Mouse (Mus musculus) limb, embryonic 13.5 days (tissue): ENCODE results near the gene Kcmf1. TPM values are rescaled to one million over a fixed set of nuclear protein-coding genes. Genes with fewer than 3 reads are reported as not detected.
"Not testable (repeated sequence)": the region's sequence is repeated elsewhere in the genome, so short reads cannot be mapped to it uniquely, and the experiment has no call there.

Experiments used
- ATAC-seq: fragments of 200-750 bp; cut with Nextera tagmentation; 2 replicates; pipeline ENCODE4 v1.8.0; 2017; ENCODE audit warnings: low read depth, moderate number of reproducible peaks, moderate TSS enrichment; ENCODE audit not compliant: low FRiP score
- H3K27ac ChIP-seq: fragments of 300-500 bp; sonication (generic); 2 replicates; pipeline ENCODE4 v1.5.1; 2015; ENCODE audit warnings: inconsistent platforms, mild to moderate bottlenecking, moderate library complexity
- H3K27me3 ChIP-seq: fragments of 300-500 bp; sonication (generic); 2 replicates; pipeline ENCODE4 v1.6.1; 2015; ENCODE audit warnings: mild to moderate bottlenecking, inconsistent platforms
- H3K36me3 ChIP-seq: fragments of 300-500 bp; sonication (generic); 2 replicates; pipeline ENCODE4 v1.6.1; 2015; ENCODE audit warnings: inconsistent platforms, mild to moderate bottlenecking, moderate library complexity
- H3K4me1 ChIP-seq: fragments of 300-500 bp; sonication (generic); 2 replicates; pipeline ENCODE4 v1.6.1; 2015; ENCODE audit warnings: inconsistent platforms
- H3K4me2 ChIP-seq: fragments of 300-500 bp; sonication (generic); replicated peaks from 2 replicates; pipeline ENCODE4 v1.6.1; 2015; ENCODE audit warnings: inconsistent platforms, mild to moderate bottlenecking, moderate library complexity
- H3K4me3 ChIP-seq: fragments of 300-500 bp; sonication (generic); 2 replicates; pipeline ENCODE4 v1.5.1; 2015; ENCODE audit warnings: moderate library complexity, mild to moderate bottlenecking, inconsistent platforms
- H3K9ac ChIP-seq: fragments of 300-500 bp; sonication (generic); 2 replicates; pipeline ENCODE4 v1.6.1; 2015; ENCODE audit warnings: mild to moderate bottlenecking, inconsistent platforms
- H3K9me3 ChIP-seq: fragments of 300-500 bp; sonication (generic); 2 replicates; pipeline ENCODE4 v1.6.1; 2016; ENCODE audit warnings: inconsistent platforms
- WGBS: fragments of 180-500 bp; shearing (Covaris S2); methylation state at CpG from one replicate; pipeline ENCODE4 v1.1.7; 2015; 5-methylcytosine and 5-hydroxymethylcytosine counted together
- polyA plus RNA-seq: library from polyadenylated mRNA; unstranded; fragments of >200 nt; fragmentation: Nextera tagmentation; extraction: Ambion mirVana; gene quantifications from 2 replicates; pipeline ENCODE4 v1.2.1, GENCODE M21; 2015

The Kcmf1 gene
- polyA plus RNA-seq, 1 experiment from 2014 or later = 39.7 TPM

DNA sequence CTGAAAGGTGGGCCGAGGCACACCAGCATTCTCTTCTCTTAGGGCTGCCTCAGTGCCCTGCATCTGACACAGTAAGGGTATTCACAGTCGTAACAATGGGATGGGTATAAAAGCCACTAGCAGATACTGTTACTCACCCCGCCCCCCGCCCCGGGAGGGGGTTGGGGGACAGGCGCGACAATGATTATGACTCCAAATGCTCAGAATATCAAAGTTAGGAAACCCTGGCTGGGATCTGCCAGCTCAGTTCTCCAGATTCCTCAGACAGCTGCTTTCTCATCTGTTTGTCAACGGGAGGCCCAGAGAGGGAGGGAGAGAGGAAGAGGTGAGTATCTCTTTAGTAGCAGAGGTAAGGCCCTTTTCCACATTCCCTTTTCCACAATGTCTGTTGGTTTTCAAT, 30.2 kb downstream of the Kcmf1 start:
- Histone ChIP-seq H3K27ac (no peak overlapping the region; the same call in 1 of the 2 replicates), H3K36me3 (peaks cover 7% of the 10 kb centered on the region), H3K4me3 (no peak overlapping the region), H3K27me3 (no peaks in the 10 kb centered on the region), H3K9ac (no peak overlapping the region), H3K4me1 (peaks cover 16% of the 10 kb centered on the region), H3K4me2 (no peak overlapping the region), H3K9me3 (no peaks in the 10 kb centered on the region)
- ATAC-seq = no peak
- WGBS = 72% methylated on average over 8 of the region's 8 CpGs

- no peak for ATAC-seq
- WGBS = 84% methylated on average over 5 of the region's 5 CpGs
Measured at GRCm38 (mm10) chr6:72868688-72869087, 31.1 kb downstream of the Kcmf1 start.

GRCm38 (mm10) chr6:72867746-72868145, 32.0 kb downstream of the Kcmf1 start:
- no peak for ATAC-seq
- Histone ChIP-seq H3K36me3 (peaks cover 15% of the 10 kb centered on the region), H3K4me2 (no peak overlapping the region), H3K4me1 (peaks cover 16% of the 10 kb centered on the region), H3K27ac (no peak overlapping the region), H3K27me3 (no peaks in the 10 kb centered on the region), H3K9ac (no peak overlapping the region), H3K9me3 (no peaks in the 10 kb centered on the region), H3K4me3 (no peak overlapping the region)
- 88% methylated on average over 1 of the region's 1 CpGs for WGBS

More at GRCm38 (mm10) chr6:72868688-72869087, 31.1 kb downstream of the Kcmf1 start:
- Histone ChIP-seq H3K9ac (no peak overlapping the region), H3K9me3 (no peaks in the 10 kb centered on the region), H3K4me1 (peaks cover 16% of the 10 kb centered on the region), H3K4me2 (no peak overlapping the region), H3K27ac (no peak overlapping the region), H3K36me3 (peaks cover 11% of the 10 kb centered on the region), H3K27me3 (no peaks in the 10 kb centered on the region), H3K4me3 (no peak overlapping the region)

DNA sequence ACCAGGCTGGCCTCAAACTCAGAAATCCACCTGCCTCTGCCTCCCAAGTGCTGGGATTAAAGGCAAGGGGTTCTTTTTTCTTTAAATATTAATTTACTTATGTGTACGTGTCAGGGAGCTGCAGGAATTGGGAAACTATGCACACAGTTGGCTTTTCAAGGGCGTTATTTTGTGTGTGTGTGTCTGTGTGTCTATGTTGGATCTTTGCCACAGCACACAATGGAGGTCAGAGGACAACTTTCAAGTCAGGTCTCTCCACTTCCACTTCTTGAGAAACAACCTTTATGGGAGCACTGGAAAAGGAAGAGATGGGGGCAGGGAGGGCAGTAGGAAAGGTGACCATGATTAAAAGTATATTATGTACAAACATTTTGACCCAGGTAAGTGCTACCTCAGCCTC, 33.5 kb downstream of the Kcmf1 start:
- no peak overlapping the region for H3K27ac ChIP-seq
- ATAC-seq = no peak
- no peak overlapping the region for H3K4me3 ChIP-seq
- H3K4me1 ChIP-seq = peaks cover 12% of the 10 kb centered on the region
- H3K9ac ChIP-seq = no peak overlapping the region
- WGBS = 75% methylated on average over 2 of the region's 2 CpGs
- no peak overlapping the region for H3K4me2 ChIP-seq
- H3K36me3 ChIP-seq = peaks cover 12% of the 10 kb centered on the region
- H3K27me3 ChIP-seq = no peaks in the 10 kb centered on the region
- H3K9me3 ChIP-seq = no peaks in the 10 kb centered on the region

- peaks cover 30% of the 10 kb centered on the region for H3K36me3 ChIP-seq
- not testable (repeated sequence) for H3K27me3 ChIP-seq, H3K9ac ChIP-seq, H3K27ac ChIP-seq, H3K4me1 ChIP-seq, H3K9me3 ChIP-seq, ATAC-seq, H3K4me2 ChIP-seq, H3K4me3 ChIP-seq
- WGBS = 90% methylated on average over 5 of the region's 5 CpGs
Measured at GRCm38 (mm10) chr6:72862686-72863085, 37.1 kb downstream of the Kcmf1 start.

GRCm38 (mm10) chr6:72854256-72854655, 45.5 kb downstream of the Kcmf1 start:
- Histone ChIP-seq H3K27ac (no peak overlapping the region), H3K9ac (no peak overlapping the region), H3K4me1 (no peaks in the 10 kb centered on the region; the same call in 1 of the 2 replicates), H3K27me3 (no peaks in the 10 kb centered on the region), H3K4me2 (no peak overlapping the region), H3K9me3 (peaks cover 4% of the 10 kb centered on the region; the same call in 1 of the 2 replicates), H3K4me3 (no peak overlapping the region), H3K36me3 (peaks cover 93% of the 10 kb centered on the region)
- WGBS = 90% methylated on average over 5 of the region's 5 CpGs
- ATAC-seq = no peak

DNA sequence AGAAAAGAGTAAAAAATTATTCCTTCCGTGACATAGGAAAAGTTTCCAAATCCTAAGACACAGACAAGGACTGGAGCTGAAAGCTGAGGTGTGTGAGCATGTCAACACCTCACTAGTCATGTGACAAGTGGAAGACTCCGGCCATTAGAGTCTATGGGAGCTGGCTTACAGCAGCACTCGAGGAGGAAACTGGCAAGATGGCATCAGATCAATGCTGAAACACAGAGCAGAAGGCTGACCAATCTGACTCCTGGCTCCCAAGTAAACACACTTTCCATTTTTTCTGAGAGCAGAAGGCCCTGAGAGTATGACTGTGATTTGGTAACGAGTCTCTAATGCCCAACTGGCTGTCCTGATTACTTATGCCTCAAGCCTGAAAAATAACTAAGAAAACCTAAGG, 47.6 kb downstream of the Kcmf1 start:
- Histone ChIP-seq H3K9me3 (peaks cover 4% of the 10 kb centered on the region; the same call in 1 of the 2 replicates), H3K4me3 (no peak overlapping the region), H3K4me2 (no peak overlapping the region), H3K4me1 (no peaks in the 10 kb centered on the region; the same call in 1 of the 2 replicates), H3K36me3 (peaks cover 93% of the 10 kb centered on the region), H3K27me3 (no peaks in the 10 kb centered on the region), H3K27ac (no peak overlapping the region), H3K9ac (no peak overlapping the region)
- 83% methylated on average over 4 of the region's 4 CpGs for WGBS
- ATAC-seq = no peak

DNA sequence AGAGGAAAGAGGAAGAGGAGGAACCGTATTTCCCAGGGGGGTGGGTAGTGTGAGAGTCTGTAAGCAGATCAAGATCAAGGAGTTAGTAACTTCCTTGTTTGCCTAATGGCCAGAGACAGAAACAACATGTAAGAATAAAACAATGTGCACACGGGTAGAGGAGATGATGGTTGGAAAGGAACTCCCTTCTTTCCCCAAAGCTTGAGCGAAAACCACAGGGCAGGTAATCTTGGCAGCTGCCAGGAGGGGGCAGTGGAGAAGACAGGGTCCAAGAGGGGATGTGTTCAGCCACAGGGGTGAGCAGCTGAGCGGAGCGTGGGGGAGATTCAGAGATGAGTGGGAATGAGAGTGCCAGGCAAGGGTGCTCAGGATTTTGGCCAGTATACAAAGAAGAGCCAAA, 48.1 kb downstream of the Kcmf1 start:
- H3K4me2 ChIP-seq = no peak overlapping the region
- H3K9me3 ChIP-seq = peaks cover 4% of the 10 kb centered on the region; the same call in 1 of the 2 replicates
- no peaks in the 10 kb centered on the region for H3K27me3 ChIP-seq
- no peak for ATAC-seq
- no peak overlapping the region for H3K27ac ChIP-seq
- no peak overlapping the region for H3K4me3 ChIP-seq
- H3K36me3 ChIP-seq = peaks cover 93% of the 10 kb centered on the region
- no peak overlapping the region for H3K9ac ChIP-seq
- 87% methylated on average over 5 of the region's 5 CpGs for WGBS
- H3K4me1 ChIP-seq = no peaks in the 10 kb centered on the region

DNA sequence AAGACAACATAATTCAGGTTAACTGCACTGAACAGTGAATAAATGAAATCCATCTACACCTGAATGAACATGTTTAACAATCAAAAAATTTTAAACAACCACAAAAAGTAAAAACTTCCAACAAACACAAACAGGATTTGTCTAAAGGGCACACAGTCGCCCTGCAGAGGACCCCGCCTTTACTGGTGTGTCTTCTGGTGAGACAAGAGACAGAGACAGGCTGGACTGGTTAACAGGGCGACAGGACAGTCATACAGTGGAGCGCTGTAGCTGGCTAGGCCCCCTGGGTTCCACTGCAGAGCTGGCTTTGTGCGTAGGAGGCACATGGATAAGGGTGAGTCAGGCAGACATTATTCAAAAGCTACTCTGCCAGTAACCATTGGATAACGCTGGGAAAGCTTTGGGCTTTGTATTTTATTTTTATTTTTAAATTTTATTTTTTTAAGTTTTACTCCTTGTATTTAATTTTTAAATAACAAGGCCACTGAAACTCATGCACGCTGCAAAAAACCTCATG, 57.7 kb downstream of the Kcmf1 start:
- Histone ChIP-seq H3K4me3 (no peak overlapping the region), H3K36me3 (peaks cover 78% of the 10 kb centered on the region), H3K27me3 (no peaks in the 10 kb centered on the region), H3K4me1 (no peaks in the 10 kb centered on the region), H3K4me2 (no peak overlapping the region), H3K9ac (no peak overlapping the region), H3K27ac (no peak overlapping the region), H3K9me3 (no peaks in the 10 kb centered on the region)
- WGBS = 90% methylated on average over 7 of the region's 7 CpGs
- ATAC-seq = no peak

GRCm38 (mm10) chr6:72840867-72841780, 58.7 kb downstream of the Kcmf1 start:
- no peaks in the 10 kb centered on the region for H3K9me3 ChIP-seq
- ATAC-seq = no peak
- H3K27me3 ChIP-seq = no peaks in the 10 kb centered on the region
- H3K4me1 ChIP-seq = no peaks in the 10 kb centered on the region
- H3K9ac ChIP-seq = no peak overlapping the region
- 86% methylated on average over 13 of the region's 13 CpGs for WGBS
- H3K27ac ChIP-seq = no peak overlapping the region
- H3K4me2 ChIP-seq = no peak overlapping the region
- H3K4me3 ChIP-seq = no peak overlapping the region
- H3K36me3 ChIP-seq = peaks cover 72% of the 10 kb centered on the region

DNA sequence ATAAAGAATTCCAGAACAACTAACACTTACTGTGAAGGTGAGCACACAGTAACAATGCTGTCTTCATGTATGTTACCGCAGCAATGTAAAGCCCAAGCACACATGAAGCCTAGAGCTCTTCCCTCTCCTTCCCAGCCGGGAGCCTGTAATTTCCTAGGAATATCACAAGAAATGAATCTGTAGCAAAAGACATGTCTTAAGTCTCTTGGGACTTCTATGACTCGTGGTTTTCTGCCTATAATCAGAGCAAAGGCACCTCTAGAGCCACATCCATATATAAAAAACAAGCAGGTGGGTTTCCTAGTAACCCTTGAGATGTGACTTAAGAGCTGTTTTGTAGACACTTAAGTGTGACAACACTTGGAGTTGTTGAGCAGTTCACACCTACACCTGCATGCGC, 62.0 kb downstream of the Kcmf1 start:
- ATAC-seq = no peak
- Histone ChIP-seq H3K9me3 (no peaks in the 10 kb centered on the region), H3K9ac (no peak overlapping the region), H3K4me1 (no peaks in the 10 kb centered on the region), H3K27me3 (no peaks in the 10 kb centered on the region), H3K4me2 (no peak overlapping the region), H3K36me3 (peaks cover 41% of the 10 kb centered on the region), H3K4me3 (no peak overlapping the region), H3K27ac (no peak overlapping the region)
- WGBS = 84% methylated on average over 4 of the region's 4 CpGs

DNA sequence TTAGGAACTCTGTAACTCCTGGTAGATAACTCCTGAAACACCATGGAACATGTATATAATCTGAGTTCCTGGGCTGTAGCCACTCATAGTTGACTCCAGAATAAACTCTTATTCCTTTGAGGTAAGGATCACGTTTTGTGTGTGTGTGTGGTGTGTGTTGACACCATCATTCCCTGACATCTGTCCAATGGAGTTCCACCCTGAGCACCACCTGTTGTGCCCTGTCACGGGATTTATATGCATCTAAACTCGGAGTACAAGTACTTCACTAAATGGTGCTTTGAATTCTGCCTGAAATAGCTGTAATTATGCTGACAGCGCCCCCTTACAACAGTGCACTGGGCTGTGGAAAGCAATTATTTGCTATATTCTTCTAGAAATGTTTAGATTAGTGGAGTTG, 65.3 kb downstream of the Kcmf1 start:
- 65% methylated on average over 4 of the region's 4 CpGs for WGBS
- no peaks in the 10 kb centered on the region for H3K4me1 ChIP-seq
- no peaks in the 10 kb centered on the region for H3K27me3 ChIP-seq
- H3K4me3 ChIP-seq = no peak overlapping the region
- H3K9me3 ChIP-seq = no peaks in the 10 kb centered on the region
- H3K36me3 ChIP-seq = peaks cover 13% of the 10 kb centered on the region
- no peak overlapping the region for H3K9ac ChIP-seq
- H3K4me2 ChIP-seq = no peak overlapping the region
- ATAC-seq = no peak
- no peak overlapping the region for H3K27ac ChIP-seq
